In genomic region chr5:114138277-114139164, GRCm38 (mm10) we compare ENCODE assay signal across 8 mouse cellular contexts. TPM values are rescaled to one million over a fixed set of nuclear protein-coding genes. Genes with fewer than 3 reads are reported as not detected.
DNase-seq lines count a peak whose midpoint lies in the region; ATAC-seq lines count a peak whose summit lies in the region.

No protein-coding gene starts in this region.

- H3K4me3 ChIP-seq in liver, embryonic 15.5 days (replicated peaks), result no peak overlapping the region
- H3K4me3 ChIP-seq in liver, embryonic 11.5 days (ENCODE audit: low read depth, low read length), result no peak overlapping the region
- H3K4me3 ChIP-seq in heart, embryonic 16.5 days (ENCODE audit: low read length), result no peak overlapping the region
- H3K4me3 ChIP-seq in limb, embryonic 13.5 days, result no peak overlapping the region
- H3K4me3 ChIP-seq in stomach, embryonic 15.5 days (replicated peaks), result no peak overlapping the region

- no peak overlapping the region for H3K4me2 ChIP-seq in liver, embryonic 15.5 days
- no peak overlapping the region for H3K4me2 ChIP-seq in liver, embryonic 11.5 days
- H3K4me2 ChIP-seq in heart, embryonic 16.5 days (ENCODE audit: low read depth, low read length), result peak overlapping the region; percentile 42
- H3K4me2 ChIP-seq in limb, embryonic 13.5 days (replicated peaks), result 0 out of 2 replicates have a peak overlapping the region, but pooled peaks have one; percentile 14
- peak overlapping the region; percentile 6; the same call in 1 of the 2 replicates for H3K4me2 ChIP-seq in stomach, embryonic 15.5 days

- peaks cover 24% of the 10 kb centered on the region for H3K4me1 ChIP-seq in liver, embryonic 15.5 days (replicated peaks)
- H3K4me1 ChIP-seq in liver, embryonic 11.5 days (replicated peaks; ENCODE audit: control insufficient read depth, insufficient read depth, low read length), result peaks cover 19% of the 10 kb centered on the region
- H3K4me1 ChIP-seq in heart, embryonic 16.5 days (ENCODE audit: control insufficient read depth, insufficient read depth, low read length), result peaks cover 45% of the 10 kb centered on the region
- peaks cover 34% of the 10 kb centered on the region for H3K4me1 ChIP-seq in limb, embryonic 13.5 days
- peaks cover 28% of the 10 kb centered on the region for H3K4me1 ChIP-seq in stomach, embryonic 15.5 days

- H3K9me3 ChIP-seq in liver, embryonic 15.5 days (replicated peaks), result no peaks in the 10 kb centered on the region
- H3K9me3 ChIP-seq in liver, embryonic 11.5 days (ENCODE audit: control insufficient read depth, low read length), result no peaks in the 10 kb centered on the region
- no peaks in the 10 kb centered on the region for H3K9me3 ChIP-seq in heart, embryonic 16.5 days (replicated peaks; ENCODE audit: control insufficient read depth, low read length)
- H3K9me3 ChIP-seq in limb, embryonic 13.5 days, result no peaks in the 10 kb centered on the region
- H3K9me3 ChIP-seq in stomach, embryonic 15.5 days, result no peaks in the 10 kb centered on the region

- no peaks in the 10 kb centered on the region for H3K27me3 ChIP-seq in liver, embryonic 15.5 days
- H3K27me3 ChIP-seq in liver, embryonic 11.5 days (replicated peaks; ENCODE audit: control insufficient read depth, insufficient read depth, low read length), result no peaks in the 10 kb centered on the region
- H3K27me3 ChIP-seq in heart, embryonic 16.5 days (ENCODE audit: control insufficient read depth, insufficient read depth, low read length), result no peaks in the 10 kb centered on the region
- no peaks in the 10 kb centered on the region for H3K27me3 ChIP-seq in limb, embryonic 13.5 days
- H3K27me3 ChIP-seq in stomach, embryonic 15.5 days (replicated peaks), result no peaks in the 10 kb centered on the region

- 74% methylated on average over 21 of the region's 21 CpGs for WGBS in liver, embryonic 15.5 days (ENCODE audit: insufficient replicate concordance)
- 85% methylated on average over 21 of the region's 21 CpGs for WGBS in liver, embryonic 11.5 days
- WGBS in heart, embryonic 16.5 days, result 54% methylated on average over 21 of the region's 21 CpGs
- 64% methylated on average over 21 of the region's 21 CpGs for WGBS in limb, embryonic 13.5 days
- 62% methylated on average over 21 of the region's 21 CpGs for WGBS in stomach, embryonic 15.5 days

- H3K36me3 ChIP-seq in liver, embryonic 15.5 days (replicated peaks), result peaks cover 42% of the 10 kb centered on the region
- H3K36me3 ChIP-seq in liver, embryonic 11.5 days (ENCODE audit: control insufficient read depth, insufficient read depth, low read length), result peaks cover 20% of the 10 kb centered on the region
- H3K36me3 ChIP-seq in heart, embryonic 16.5 days (ENCODE audit: control insufficient read depth, insufficient read depth), result 0 out of 2 replicates have a peak, but pooled peaks cover 2% of the 10 kb centered on the region
- H3K36me3 ChIP-seq in limb, embryonic 13.5 days, result peaks cover 46% of the 10 kb centered on the region
- no peaks in the 10 kb centered on the region; the same call in 1 of the 2 replicates for H3K36me3 ChIP-seq in stomach, embryonic 15.5 days

- DNase-seq in liver, embryonic 11.5 days (ENCODE audit: low spot score), result no peak
- DNase-seq in thymus, postnatal 0 days (ENCODE audit: low spot score), result no peak
- DNase-seq in retina, embryonic 14.5 days (ENCODE audit: low spot score), result no peak
- DNase-seq in cerebellum, postnatal 36 days, result no peak

- no peak for ATAC-seq in liver, embryonic 15.5 days (ENCODE audit: insufficient read depth)
- ATAC-seq in liver, embryonic 11.5 days (replicated peaks; ENCODE audit: low FRiP score), result no peak
- ATAC-seq in heart, embryonic 16.5 days (replicated peaks; ENCODE audit: extremely low read depth, insufficient read depth, low FRiP score), result peak; percentile 35; the same call in 1 of the 2 replicates
- no peak for ATAC-seq in limb, embryonic 13.5 days (ENCODE audit: low FRiP score, low read depth)
- ATAC-seq in stomach, embryonic 15.5 days (ENCODE audit: insufficient read depth, low FRiP score, low read depth), result no peak

- no peak overlapping the region for H3K9ac ChIP-seq in liver, embryonic 15.5 days
- no peak overlapping the region for H3K9ac ChIP-seq in liver, embryonic 11.5 days (ENCODE audit: low read depth, low read length)
- peak overlapping the region; percentile 51 for H3K9ac ChIP-seq in heart, embryonic 16.5 days (ENCODE audit: low read length)
- no peak overlapping the region; the same call in 1 of the 2 replicates for H3K9ac ChIP-seq in limb, embryonic 13.5 days
- H3K9ac ChIP-seq in stomach, embryonic 15.5 days, result no peak overlapping the region

- H3K27ac ChIP-seq in liver, embryonic 15.5 days (replicated peaks), result 0 out of 2 replicates have a peak overlapping the region, but pooled peaks have one; percentile 19
- no peak overlapping the region for H3K27ac ChIP-seq in liver, embryonic 11.5 days (ENCODE audit: low read depth, low read length)
- peak overlapping the region; percentile 93 for H3K27ac ChIP-seq in heart, embryonic 16.5 days (ENCODE audit: low read length)
- H3K27ac ChIP-seq in limb, embryonic 13.5 days, result peak overlapping the region; percentile 76; the same call in 1 of the 2 replicates
- H3K27ac ChIP-seq in stomach, embryonic 15.5 days, result peak overlapping the region; percentile 65

RNA-seq across cellular contexts. Expression of gene Acacb, which starts 7.8 kb away (rescaled TPM):
- 0.43 and 0.45 TPM in 2 replicates for polyA plus RNA-seq in liver, embryonic 15.5 days (2015; fragmentation: Nextera tagmentation; extraction: Ambion mirVana)
- 0.86 and 1.2 TPM in 2 replicates for polyA plus RNA-seq in liver, embryonic 11.5 days (2014; fragmentation: Nextera tagmentation; extraction: Ambion mirVana)
- polyA plus RNA-seq in heart, embryonic 16.5 days (2015; fragmentation: Nextera tagmentation; extraction: Ambion mirVana), result 12.0 and 13.9 TPM in 2 replicates
- 4.3 and 5.0 TPM in 2 replicates for polyA plus RNA-seq in limb, embryonic 13.5 days (2015; fragmentation: Nextera tagmentation; extraction: Ambion mirVana)
- 2.1 and 2.2 TPM in 2 replicates for polyA plus RNA-seq in stomach, embryonic 15.5 days (2015; fragmentation: Nextera tagmentation; extraction: Ambion mirVana)
- polyA plus RNA-seq in thymus, postnatal 0 days (2015; fragmentation: Nextera tagmentation; extraction: Ambion mirVana), result 0.80 and 1.1 TPM in 2 replicates

RNA-seq across cellular contexts. Expression of gene Ung, which starts 8.3 kb away (rescaled TPM):
- polyA plus RNA-seq in liver, embryonic 15.5 days (2015; fragmentation: Nextera tagmentation; extraction: Ambion mirVana), result 18.2 and 19.0 TPM in 2 replicates
- polyA plus RNA-seq in liver, embryonic 11.5 days (2014; fragmentation: Nextera tagmentation; extraction: Ambion mirVana), result 41.8 and 47.1 TPM in 2 replicates
- 42.7 and 43.0 TPM in 2 replicates for polyA plus RNA-seq in heart, embryonic 16.5 days (2015; fragmentation: Nextera tagmentation; extraction: Ambion mirVana)
- 46.9 and 48.3 TPM in 2 replicates for polyA plus RNA-seq in limb, embryonic 13.5 days (2015; fragmentation: Nextera tagmentation; extraction: Ambion mirVana)
- 42.9 and 46.7 TPM in 2 replicates for polyA plus RNA-seq in stomach, embryonic 15.5 days (2015; fragmentation: Nextera tagmentation; extraction: Ambion mirVana)
- polyA plus RNA-seq in thymus, postnatal 0 days (2015; fragmentation: Nextera tagmentation; extraction: Ambion mirVana), result 46.4 and 51.4 TPM in 2 replicates

RNA-seq across cellular contexts. Expression of gene Alkbh2, which starts 10.5 kb away (rescaled TPM):
- polyA plus RNA-seq in liver, embryonic 15.5 days (2015; fragmentation: Nextera tagmentation; extraction: Ambion mirVana), result 3.1 and 4.1 TPM in 2 replicates
- 13.1 and 13.4 TPM in 2 replicates for polyA plus RNA-seq in liver, embryonic 11.5 days (2014; fragmentation: Nextera tagmentation; extraction: Ambion mirVana)
- 7.3 and 8.0 TPM in 2 replicates for polyA plus RNA-seq in heart, embryonic 16.5 days (2015; fragmentation: Nextera tagmentation; extraction: Ambion mirVana)
- 10.8 and 11.9 TPM in 2 replicates for polyA plus RNA-seq in limb, embryonic 13.5 days (2015; fragmentation: Nextera tagmentation; extraction: Ambion mirVana)
- polyA plus RNA-seq in stomach, embryonic 15.5 days (2015; fragmentation: Nextera tagmentation; extraction: Ambion mirVana), result 9.3 and 13.3 TPM in 2 replicates
- polyA plus RNA-seq in thymus, postnatal 0 days (2015; fragmentation: Nextera tagmentation; extraction: Ambion mirVana), result 8.2 and 10.1 TPM in 2 replicates

RNA-seq across cellular contexts. Expression of gene Svop, which starts 47.2 kb away (rescaled TPM):
- polyA plus RNA-seq in liver, embryonic 15.5 days (2015; fragmentation: Nextera tagmentation; extraction: Ambion mirVana), result not detected in 2 replicates
- polyA plus RNA-seq in liver, embryonic 11.5 days (2014; fragmentation: Nextera tagmentation; extraction: Ambion mirVana), result not detected in 2 replicates
- polyA plus RNA-seq in heart, embryonic 16.5 days (2015; fragmentation: Nextera tagmentation; extraction: Ambion mirVana), result 0.14 and 0.27 TPM in 2 replicates
- 0.05 and 0.23 TPM in 2 replicates for polyA plus RNA-seq in limb, embryonic 13.5 days (2015; fragmentation: Nextera tagmentation; extraction: Ambion mirVana)
- polyA plus RNA-seq in stomach, embryonic 15.5 days (2015; fragmentation: Nextera tagmentation; extraction: Ambion mirVana), result 1.9 and 2.6 TPM in 2 replicates
- not detected in 2 replicates for polyA plus RNA-seq in thymus, postnatal 0 days (2015; fragmentation: Nextera tagmentation; extraction: Ambion mirVana)

Comparison
In these comparisons a context has a peak if more than half of its experiments do, and no peak if none do; other contexts are left out.
1. H3K4me2 ChIP-seq: peak in heart, embryonic 16.5 days (single experiment), limb, embryonic 13.5 days (single experiment) and stomach, embryonic 15.5 days (single experiment); none in liver, embryonic 15.5 days (single experiment) and liver, embryonic 11.5 days (single experiment).